Mouse (Mus musculus) intestine, postnatal 0 days (tissue): ENCODE data around the gene Zfp628. TPM values are rescaled to one million over a fixed set of nuclear protein-coding genes. Genes with fewer than 3 reads are reported as not detected.

Experiments
- ATAC-seq: fragments of 200-750 bp; cut with Nextera tagmentation; 2 replicates; pipeline ENCODE4 v1.8.0; 2017; ENCODE audit warnings: mild to moderate bottlenecking, moderate TSS enrichment, moderate library complexity
- H3K27ac ChIP-seq: fragments of 300-500 bp; sonication (generic); 2 replicates; pipeline ENCODE4 v1.5.1; 2014; ENCODE audit warnings: mild to moderate bottlenecking, low read depth, low read length, moderate library complexity
- H3K27me3 ChIP-seq: fragments of 300-500 bp; sonication (generic); replicated peaks from 2 replicates; pipeline ENCODE4 v1.6.1; 2014; ENCODE audit warnings: low read length, mixed read lengths; ENCODE audit not compliant: control insufficient read depth, insufficient read depth
- H3K36me3 ChIP-seq: fragments of 300-500 bp; sonication (generic); 2 replicates; pipeline ENCODE4 v1.6.1; 2014; ENCODE audit warnings: mild to moderate bottlenecking, moderate library complexity; ENCODE audit not compliant: control insufficient read depth, insufficient read depth
- H3K4me1 ChIP-seq: fragments of 300-500 bp; sonication (generic); replicated peaks from 2 replicates; pipeline ENCODE4 v1.6.1; 2014; ENCODE audit warnings: antibody characterized with exemption, low read length, mixed read lengths; ENCODE audit not compliant: control insufficient read depth, insufficient read depth
- H3K4me2 ChIP-seq: fragments of 300-500 bp; sonication (generic); replicated peaks from 2 replicates; pipeline ENCODE4 v1.6.1; 2014; ENCODE audit warnings: low read depth, mild to moderate bottlenecking, moderate library complexity
- H3K4me3 ChIP-seq: fragments of 300-500 bp; sonication (generic); 2 replicates; pipeline ENCODE4 v1.5.1; 2014; ENCODE audit warnings: low read depth, low read length
- H3K9ac ChIP-seq: fragments of 300-500 bp; sonication (generic); 2 replicates; pipeline ENCODE4 v1.6.1; 2014; ENCODE audit warnings: mild to moderate bottlenecking, low read depth, low read length
- H3K9me3 ChIP-seq: fragments of 300-500 bp; sonication (generic); 2 replicates; pipeline ENCODE4 v1.6.1; 2016; ENCODE audit warnings: mixed run types; ENCODE audit not compliant: control insufficient read depth
- CTCF ChIP-seq: sonication (generic); IDR thresholded peaks from 2 replicates; pipeline ENCODE4 v1.5.1; 2016; ENCODE audit warnings: low read depth, mild to moderate bottlenecking, control low read depth, antibody characterized with exemption, moderate library complexity
- WGBS: fragments of 180-500 bp; shearing (Covaris S2); extraction: QIAGEN DNeasy Blood & Tissue Kit; methylation state at CpG from one replicate; pipeline ENCODE4 v1.1.7; 2014; 5-methylcytosine and 5-hydroxymethylcytosine counted together
- polyA plus RNA-seq: library from polyadenylated mRNA; unstranded; fragments of >200 nt; fragmentation: Nextera tagmentation; extraction: Ambion mirVana; gene quantifications from 2 replicates; pipeline ENCODE4 v1.2.1, GENCODE M21; 2015

The Zfp628 gene
- polyA plus RNA-seq = 2.9 TPM in 2 replicates

GRCm38 (mm10) chr7:4915007-4915665 lies at the start of gene Zfp628:
Gene Zfp628 (plus strand): TSS chr7:4915217.
- TF ChIP-seq CTCF = 0 out of 2 replicates have a peak, but pooled peaks have one; percentile 5
- H3K36me3 ChIP-seq = peaks cover 29% of the 10 kb centered on the region
- H3K4me2 ChIP-seq = peak within 1 kb of the TSS; percentile 75
- peak; percentile 89 for ATAC-seq
- peak within 1 kb of the TSS; percentile 78 for H3K9ac ChIP-seq
- no peaks in the 10 kb centered on the region for H3K27me3 ChIP-seq
- H3K9me3 ChIP-seq = no peaks in the 10 kb centered on the region
- 0 out of 2 replicates have a peak, but pooled peaks cover 3% of the 10 kb centered on the region for H3K4me1 ChIP-seq
- H3K27ac ChIP-seq = peak within 1 kb of the TSS; percentile 94
- WGBS = under 1% methylated on average over 54 of the region's 56 CpGs
- peak within 1 kb of the TSS; percentile 76 for H3K4me3 ChIP-seq

- H3K27ac ChIP-seq = peak overlapping the region; percentile 95
- H3K4me2 ChIP-seq = peak overlapping the region; percentile 75
- H3K27me3 ChIP-seq = no peaks in the 10 kb centered on the region
- H3K4me3 ChIP-seq = peak overlapping the region; percentile 52
- peak; percentile 99 for ATAC-seq
- peaks cover 6% of the 10 kb centered on the region; the same call in 1 of the 2 replicates for H3K4me1 ChIP-seq
- H3K9ac ChIP-seq = peak overlapping the region; percentile 64
- H3K9me3 ChIP-seq = no peaks in the 10 kb centered on the region
- TF ChIP-seq CTCF = no peak
- 3% methylated on average over 40 of the region's 40 CpGs for WGBS
- no peaks in the 10 kb centered on the region for H3K36me3 ChIP-seq
Measured at GRCm38 (mm10) chr7:4865579-4866493, 49.2 kb upstream of the Zfp628 start.

GRCm38 (mm10) chr7:4866631-4867180 lies 48.3 kb upstream of the Zfp628 start:
- no peak for TF ChIP-seq CTCF
- no peaks in the 10 kb centered on the region for H3K9me3 ChIP-seq
- peak overlapping the region; percentile 64 for H3K9ac ChIP-seq
- peak; percentile 4; the same call in 1 of the 2 replicates for ATAC-seq
- H3K27me3 ChIP-seq = no peaks in the 10 kb centered on the region
- H3K27ac ChIP-seq = peak overlapping the region; percentile 95
- peak overlapping the region; percentile 75 for H3K4me2 ChIP-seq
- peaks cover 6% of the 10 kb centered on the region; the same call in 1 of the 2 replicates for H3K4me1 ChIP-seq
- 15% methylated on average over 10 of the region's 10 CpGs for WGBS
- H3K36me3 ChIP-seq = no peaks in the 10 kb centered on the region
- peak overlapping the region; percentile 52 for H3K4me3 ChIP-seq

GRCm38 (mm10) chr7:4870133-4870532 lies 44.9 kb upstream of the Zfp628 start, which contains the start of gene Isoc2b:
Gene Isoc2b (minus strand): TSS chr7:4870258.
- peaks cover 3% of the 10 kb centered on the region; the same call in 1 of the 2 replicates for H3K4me1 ChIP-seq
- no peaks in the 10 kb centered on the region for H3K27me3 ChIP-seq
- 42% methylated on average over 6 of the region's 6 CpGs for WGBS
- H3K4me3 ChIP-seq = no peak within 1 kb of the TSS
- no peaks in the 10 kb centered on the region for H3K36me3 ChIP-seq
- ATAC-seq = no peak
- H3K9ac ChIP-seq = no peak within 1 kb of the TSS
- no peak within 1 kb of the TSS for H3K27ac ChIP-seq
- TF ChIP-seq CTCF = peak; percentile 27
- no peak within 1 kb of the TSS for H3K4me2 ChIP-seq
- H3K9me3 ChIP-seq = no peaks in the 10 kb centered on the region

- WGBS = under 1% methylated on average over 22 of the region's 22 CpGs
- Histone ChIP-seq H3K4me2 (peak within 1 kb of the TSS; percentile 79), H3K27me3 (no peaks in the 10 kb centered on the region), H3K9ac (peak within 1 kb of the TSS; percentile 51), H3K9me3 (no peaks in the 10 kb centered on the region), H3K27ac (peak within 1 kb of the TSS; percentile 67), H3K4me1 (no peaks in the 10 kb centered on the region), H3K36me3 (no peaks in the 10 kb centered on the region), H3K4me3 (peak within 1 kb of the TSS; percentile 54)
- peak; percentile 100 for ATAC-seq
- TF ChIP-seq CTCF = no peak
Measured at GRCm38 (mm10) chr7:4876753-4877221, 38.2 kb upstream of the Zfp628 start, which contains the start of gene Isoc2a. Gene Isoc2a (plus strand): TSS chr7:4877153.

GRCm38 (mm10) chr7:4877226-4877625 lies 37.8 kb upstream of the Zfp628 start:
- Histone ChIP-seq H3K4me2 (peak overlapping the region; percentile 79), H3K9me3 (no peaks in the 10 kb centered on the region), H3K4me1 (no peaks in the 10 kb centered on the region), H3K36me3 (no peaks in the 10 kb centered on the region; the same call in 1 of the 2 replicates), H3K27me3 (no peaks in the 10 kb centered on the region), H3K27ac (peak overlapping the region; percentile 67), H3K9ac (peak overlapping the region; percentile 51), H3K4me3 (peak overlapping the region; percentile 54)
- peak; percentile 6 for ATAC-seq
- no peak for TF ChIP-seq CTCF
- 8% methylated on average over 11 of the region's 11 CpGs for WGBS
